Mouse (Mus musculus) liver, embryonic 14 days (tissue): ENCODE data around the gene Ces1b. TPM values are rescaled to one million over a fixed set of nuclear protein-coding genes. Genes with fewer than 3 reads are reported as not detected.

ENCODE experiments used
- polyA plus RNA-seq: library from polyadenylated mRNA; depleted of rRNA; stranded (reverse); fragments of >200 nt; gene quantifications from 2 replicates; pipeline ENCODE4 v1.2.3, GENCODE M21; 2012; rRNA removed

The Ces1b gene
- not detected in 2 replicates for polyA plus RNA-seq

DNA sequence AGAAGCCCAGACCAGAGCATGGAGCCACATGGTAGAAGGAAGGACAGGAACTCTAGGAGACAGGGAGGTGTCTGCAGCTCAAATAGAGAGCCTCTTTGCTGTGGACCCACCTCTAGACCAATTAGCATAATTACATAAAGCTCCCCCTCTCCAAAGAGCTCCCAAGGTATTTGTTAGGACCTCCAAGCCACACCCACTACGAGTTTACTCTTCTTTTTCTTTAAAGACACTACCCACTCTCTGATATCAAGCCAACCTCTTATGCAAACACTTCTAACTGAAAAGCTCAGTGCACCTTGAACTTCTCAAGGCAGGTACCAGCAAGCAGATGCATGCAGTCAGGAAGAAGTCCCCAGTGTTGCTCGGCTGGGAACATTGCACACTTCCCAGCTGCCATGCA lies at the start of gene Ces1b:
TSS of gene Ces1b (minus strand) at position 131 of the 400 bp plus-strand sequence.

DNA sequence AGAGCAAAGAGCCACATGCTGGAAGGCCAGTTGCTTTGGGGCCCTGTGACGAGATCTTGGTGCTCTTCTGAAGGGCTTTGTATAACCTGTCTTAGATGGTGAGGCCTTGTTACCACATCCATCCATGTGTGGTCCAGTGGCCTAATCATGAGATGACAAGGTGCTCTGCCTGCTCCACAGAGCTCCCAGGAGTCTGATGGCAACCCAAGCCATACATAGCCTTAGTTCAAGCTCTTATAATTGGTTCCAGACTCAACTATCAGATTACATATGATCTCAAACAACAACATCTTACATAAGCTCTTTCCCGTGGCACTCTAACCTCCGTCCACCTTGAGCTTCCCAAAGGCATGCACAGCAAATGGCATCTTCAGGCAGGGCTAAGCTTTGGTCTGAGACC lies 31.7 kb downstream of the Ces1b start, which contains the start of gene Ces1a:
TSS of gene Ces1a (minus strand) at position 101 of the 400 bp plus-strand sequence.

Other genes starting within 250 kb of the Ces1b start
- gene Lpcat2, start 224.7 kb downstream of the Ces1b start, polyA plus RNA-seq: 1.5 and 1.6 TPM in 2 replicates
- 0.03 and 0.07 TPM in 2 replicates for gene Capns2, start 178.6 kb downstream of the Ces1b start, polyA plus RNA-seq
- under 0.01 TPM in 2 replicates for gene Slc6a2, start 119.9 kb downstream of the Ces1b start, polyA plus RNA-seq
- gene Ces1a, start 31.8 kb downstream of the Ces1b start, polyA plus RNA-seq: not detected in 2 replicates
- gene Ces1c, start 51.3 kb upstream of the Ces1b start, polyA plus RNA-seq: 1.5 and 1.6 TPM in 2 replicates
- gene Ces1d, start 117.8 kb upstream of the Ces1b start, polyA plus RNA-seq: 16.9 and 21.4 TPM in 2 replicates
- 1.3 and 1.5 TPM in 2 replicates for gene Ces1e, start 149.6 kb upstream of the Ces1b start, polyA plus RNA-seq
- 0.15 and 0.16 TPM in 2 replicates for gene Ces1f, start 199.7 kb upstream of the Ces1b start, polyA plus RNA-seq